Mouse (Mus musculus): ENCODE measurements around the gene Fam131c.
A peak's percentile ranks its signal among the peaks of the same experiment; 100 is the strongest.

Fam131c gene

DNA sequence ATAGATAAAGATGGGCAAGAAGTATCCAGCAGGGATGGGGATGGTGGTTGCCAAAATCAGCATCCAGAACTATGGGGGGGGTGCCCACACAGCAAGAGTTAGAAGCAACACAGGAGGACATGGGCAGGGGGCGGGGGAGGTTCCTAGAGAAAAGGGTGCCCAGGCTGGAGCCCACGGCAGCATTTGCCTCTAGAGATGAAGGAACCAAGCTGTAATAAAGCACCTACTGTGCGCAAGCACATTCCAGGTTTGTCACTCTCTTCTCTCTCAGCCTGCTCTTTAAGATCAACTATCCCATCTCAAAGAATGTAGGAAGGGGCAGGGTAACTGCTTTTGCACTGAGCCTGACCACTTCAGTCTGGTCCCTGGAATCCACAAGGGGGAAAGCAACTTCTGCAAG, 40.6 kb downstream of the Fam131c start:
- no peak for DNase-seq (ENCODE audit: low spot score in 2 of 2)

DNA sequence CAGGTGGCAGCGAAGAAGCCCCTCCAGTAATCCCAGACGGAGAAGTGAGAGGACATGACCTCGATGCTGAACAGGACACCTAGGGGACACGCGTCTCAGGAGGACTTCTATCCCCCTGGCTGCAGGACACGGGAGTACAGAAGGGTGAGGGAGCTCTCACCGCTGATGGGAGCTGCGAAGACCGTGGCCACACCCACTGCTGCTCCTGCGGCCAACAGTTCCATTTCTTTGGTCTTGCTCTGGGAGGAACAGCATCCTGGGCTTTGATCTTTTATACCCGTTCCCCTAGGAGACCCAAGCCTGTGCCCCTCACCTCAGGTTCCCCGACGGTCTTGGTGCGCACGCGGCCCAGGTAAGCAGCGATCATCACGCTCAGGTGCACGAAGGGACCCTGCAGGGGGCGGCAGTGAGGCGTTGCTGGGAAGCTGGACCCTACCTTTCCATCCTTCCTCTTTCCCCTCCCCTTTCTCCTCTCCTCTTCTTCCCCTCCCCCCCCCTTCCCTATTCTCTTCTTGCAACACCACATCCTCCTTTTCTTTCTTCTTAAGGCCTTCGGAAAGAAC, 43.5 kb downstream of the Fam131c start:
- no peak for DNase-seq (ENCODE audit: low spot score in 2 of 2)

DNA sequence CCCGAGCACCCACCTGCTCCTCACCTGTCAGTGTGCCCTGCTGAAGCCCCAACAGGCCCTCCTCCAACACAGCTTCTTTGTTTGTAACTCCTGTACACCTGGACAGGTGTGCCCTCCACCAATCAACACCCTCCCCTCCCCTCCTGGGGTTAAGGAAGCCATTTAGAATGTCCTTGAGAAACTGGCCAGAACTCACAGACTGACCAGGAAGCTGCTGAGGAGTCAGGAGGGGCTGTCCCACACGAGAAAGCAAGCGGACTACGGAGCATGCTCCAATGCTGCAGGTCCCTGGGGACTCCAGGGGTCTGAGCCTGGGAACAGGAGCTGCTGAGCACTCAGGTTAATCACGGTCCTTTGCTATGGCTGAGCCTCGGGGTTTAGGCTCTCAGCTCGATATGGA, 47.9 kb downstream of the Fam131c start, which contains the start of gene Clcnkb:
Gene Clcnkb (minus strand): TSS at position 91 of the 400 bp plus-strand sequence.
- no peak for DNase-seq (ENCODE audit: low spot score in 2 of 2)

DNA sequence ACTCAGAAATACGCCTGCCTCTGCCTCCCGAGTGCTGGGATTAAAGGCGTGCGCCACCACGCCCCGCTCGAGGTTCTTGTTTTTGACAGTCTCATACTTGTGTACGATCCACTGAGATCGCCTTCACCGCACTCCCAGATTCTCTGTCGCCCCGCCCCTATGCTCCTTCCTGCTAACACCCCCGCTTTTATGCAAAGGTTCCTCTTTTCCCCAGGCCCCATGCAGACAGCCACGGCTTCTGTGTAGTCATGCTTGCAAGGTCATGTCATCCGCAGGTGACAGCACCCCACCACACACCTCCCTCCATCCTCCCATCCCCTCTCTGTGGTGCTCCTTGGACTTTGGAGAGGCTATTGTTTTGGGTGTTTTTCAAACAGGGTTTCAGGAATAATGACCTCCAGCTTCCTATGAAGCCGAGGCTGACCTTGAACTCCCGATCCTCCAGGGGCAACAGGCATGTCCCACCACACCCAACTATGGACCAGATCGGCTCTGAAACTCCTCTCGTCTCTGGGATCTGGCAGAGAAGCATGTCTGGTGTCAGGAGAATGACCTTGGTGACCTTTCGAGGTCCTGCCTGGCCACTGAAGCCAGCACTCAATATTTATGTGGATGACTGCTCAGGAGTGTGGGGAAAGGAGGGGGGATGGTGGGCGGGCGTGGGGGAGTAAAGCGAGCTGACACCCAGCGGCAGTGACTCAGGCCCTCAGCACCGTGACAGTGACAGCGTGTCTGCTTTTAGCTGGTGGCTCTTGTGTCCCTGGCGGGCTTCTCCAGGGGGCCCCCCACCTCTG, 51.6 kb downstream of the Fam131c start:
- no peak for DNase-seq (ENCODE audit: low spot score in 2 of 2)

DNA sequence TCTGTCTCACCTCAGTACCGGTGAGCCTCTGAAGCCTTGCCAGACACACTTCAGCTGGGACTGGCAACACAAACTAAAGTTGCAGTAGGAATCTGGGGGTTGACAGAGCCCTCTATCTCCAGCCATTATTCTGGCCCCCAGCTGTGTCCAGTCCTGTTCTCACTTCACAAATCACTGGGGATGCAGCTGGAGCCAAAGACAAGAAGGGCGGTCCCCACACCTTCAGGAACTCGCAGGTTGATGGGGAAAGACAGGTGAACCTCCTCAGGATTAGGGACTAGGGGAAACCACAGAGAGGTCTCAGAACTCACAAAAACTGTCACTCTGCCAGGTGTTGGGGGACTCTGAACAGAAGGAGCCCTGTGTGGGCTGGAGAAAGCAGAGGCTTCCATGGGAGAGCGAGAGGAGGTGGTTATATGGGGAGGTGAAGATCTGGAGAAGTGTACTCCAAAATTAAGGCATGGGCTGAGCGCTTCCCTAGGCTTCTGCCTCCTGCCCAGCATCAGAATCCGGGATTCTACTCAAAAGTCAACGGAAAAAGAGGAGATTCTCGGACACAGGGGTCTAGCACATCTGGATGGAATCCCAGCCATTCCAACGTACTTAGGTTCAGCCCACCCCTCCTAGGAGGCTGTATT, 52.3 kb downstream of the Fam131c start, which contains the start of gene Hspb7:
Gene Hspb7 (plus strand): TSS at position 588 of the 638 bp plus-strand sequence.
- DNase-seq (ENCODE audit: low spot score in 2 of 2): no peak

DNA sequence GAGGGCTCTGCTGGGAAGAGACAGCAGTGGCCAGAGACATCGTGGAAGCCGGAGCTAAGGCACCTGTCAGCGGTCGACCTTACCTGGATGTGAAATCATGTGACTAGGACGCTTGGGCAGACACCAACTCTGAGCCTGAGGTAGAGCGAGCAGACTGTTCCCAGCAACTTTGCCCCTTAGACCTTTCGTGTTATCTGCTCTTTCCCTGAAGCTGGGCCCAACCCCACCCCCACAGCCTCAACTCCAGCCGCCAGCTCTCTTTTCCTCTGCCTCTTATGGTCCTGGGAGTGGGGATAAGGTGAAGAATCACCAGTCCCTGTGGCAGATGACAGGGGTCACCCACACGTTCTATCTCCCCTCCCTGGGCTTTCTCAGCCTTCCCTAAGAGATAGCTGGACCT, 52.9 kb downstream of the Fam131c start:
- no peak for DNase-seq (ENCODE audit: low spot score in 2 of 2)

DNA sequence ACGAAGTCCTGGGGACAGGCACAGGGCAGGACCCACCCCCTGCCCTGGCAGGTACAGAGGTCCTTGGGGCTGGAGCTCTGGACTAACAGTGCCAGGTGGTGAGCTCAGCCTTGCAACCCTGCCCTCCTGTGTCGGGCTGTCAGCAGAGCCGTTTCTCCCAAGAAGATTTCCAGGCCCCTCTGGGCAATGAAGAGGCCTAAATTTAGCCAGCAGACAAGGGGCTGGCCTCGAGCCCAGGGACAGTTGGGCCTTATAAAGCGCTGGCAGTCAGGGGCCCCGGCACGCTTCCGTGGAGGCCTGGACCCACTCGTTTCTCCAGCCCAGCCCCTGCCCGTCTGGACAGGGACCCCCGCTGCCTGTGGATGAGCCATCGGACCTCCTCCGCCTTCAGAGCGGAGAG, 53.4 kb downstream of the Fam131c start:
- no peak for DNase-seq (ENCODE audit: low spot score in 2 of 2)

DNA sequence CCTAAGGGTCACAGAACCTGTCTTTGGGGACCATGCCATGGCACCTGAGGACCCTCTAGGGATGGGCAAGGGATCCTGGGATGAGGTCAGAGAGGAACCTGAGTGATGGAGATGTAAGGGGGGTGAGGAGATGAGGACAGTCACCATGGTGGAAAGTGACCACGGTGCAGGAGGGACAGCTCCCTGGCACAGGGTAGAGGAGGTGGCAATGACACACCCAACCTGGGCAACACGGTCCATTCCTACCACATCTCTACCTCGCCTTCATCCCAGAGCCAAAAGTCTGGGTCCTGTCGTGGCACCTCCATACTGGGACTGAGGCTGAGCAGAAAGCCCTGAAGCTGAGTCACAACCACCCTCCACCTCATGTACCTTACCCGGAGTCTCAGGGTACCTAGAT, 54.8 kb downstream of the Fam131c start:
- no peak for DNase-seq (ENCODE audit: low spot score in 2 of 2)

DNA sequence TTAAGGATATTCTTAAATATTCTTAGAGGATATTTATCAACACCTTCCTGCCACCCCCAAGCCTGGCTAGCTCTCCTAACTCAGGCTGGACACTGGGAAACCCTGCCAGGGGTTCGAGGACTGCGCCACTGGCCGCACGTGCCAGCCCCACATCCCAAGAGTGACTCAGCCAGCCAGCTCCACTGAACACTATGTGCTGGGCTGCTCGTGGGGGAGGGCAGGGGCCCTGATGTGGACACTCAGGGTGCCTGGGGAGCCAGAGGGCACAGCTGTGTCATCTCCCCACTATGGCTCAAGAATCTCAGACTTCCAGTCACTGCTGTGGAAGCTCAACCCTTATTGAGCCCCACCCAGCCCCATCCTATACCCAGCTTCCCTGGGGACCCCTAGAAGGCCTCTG, 55.3 kb downstream of the Fam131c start:
- DNase-seq (ENCODE audit: low spot score in 2 of 2): no peak

DNA sequence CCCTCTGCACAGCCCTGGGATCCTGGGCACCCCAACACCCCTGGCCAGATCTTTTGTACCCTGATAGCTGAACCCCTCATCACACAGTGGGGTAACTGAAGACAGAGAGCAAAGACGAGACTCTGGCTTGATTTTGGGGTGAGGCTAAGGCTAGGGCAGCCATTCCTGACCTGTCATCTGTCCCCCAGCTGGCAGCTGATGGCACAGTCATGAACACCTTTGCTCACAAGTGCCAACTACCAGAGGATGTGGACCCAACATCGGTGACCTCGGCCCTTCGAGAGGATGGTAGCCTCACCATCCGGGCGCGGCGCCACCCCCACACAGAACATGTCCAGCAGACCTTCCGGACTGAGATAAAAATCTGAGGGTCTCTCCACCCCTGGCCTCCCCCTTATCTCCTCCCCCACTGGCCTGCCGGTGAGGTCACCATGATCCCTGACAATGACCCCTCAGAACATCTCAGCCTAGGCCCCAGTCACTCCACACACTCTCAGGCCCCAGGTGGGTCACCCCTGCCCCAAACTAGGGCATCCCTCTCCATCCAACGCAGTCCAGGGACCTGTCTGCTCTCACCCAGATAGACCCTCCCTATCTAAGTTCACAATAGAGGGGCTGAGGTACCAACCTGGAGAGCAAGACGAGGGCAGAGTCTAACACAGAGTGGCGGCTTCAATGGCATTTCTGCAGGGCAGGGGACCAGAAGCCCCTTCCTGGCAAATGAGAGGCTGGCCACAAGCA, 55.8 kb downstream of the Fam131c start:
- no peak for DNase-seq (ENCODE audit: low spot score in 2 of 2)

DNA sequence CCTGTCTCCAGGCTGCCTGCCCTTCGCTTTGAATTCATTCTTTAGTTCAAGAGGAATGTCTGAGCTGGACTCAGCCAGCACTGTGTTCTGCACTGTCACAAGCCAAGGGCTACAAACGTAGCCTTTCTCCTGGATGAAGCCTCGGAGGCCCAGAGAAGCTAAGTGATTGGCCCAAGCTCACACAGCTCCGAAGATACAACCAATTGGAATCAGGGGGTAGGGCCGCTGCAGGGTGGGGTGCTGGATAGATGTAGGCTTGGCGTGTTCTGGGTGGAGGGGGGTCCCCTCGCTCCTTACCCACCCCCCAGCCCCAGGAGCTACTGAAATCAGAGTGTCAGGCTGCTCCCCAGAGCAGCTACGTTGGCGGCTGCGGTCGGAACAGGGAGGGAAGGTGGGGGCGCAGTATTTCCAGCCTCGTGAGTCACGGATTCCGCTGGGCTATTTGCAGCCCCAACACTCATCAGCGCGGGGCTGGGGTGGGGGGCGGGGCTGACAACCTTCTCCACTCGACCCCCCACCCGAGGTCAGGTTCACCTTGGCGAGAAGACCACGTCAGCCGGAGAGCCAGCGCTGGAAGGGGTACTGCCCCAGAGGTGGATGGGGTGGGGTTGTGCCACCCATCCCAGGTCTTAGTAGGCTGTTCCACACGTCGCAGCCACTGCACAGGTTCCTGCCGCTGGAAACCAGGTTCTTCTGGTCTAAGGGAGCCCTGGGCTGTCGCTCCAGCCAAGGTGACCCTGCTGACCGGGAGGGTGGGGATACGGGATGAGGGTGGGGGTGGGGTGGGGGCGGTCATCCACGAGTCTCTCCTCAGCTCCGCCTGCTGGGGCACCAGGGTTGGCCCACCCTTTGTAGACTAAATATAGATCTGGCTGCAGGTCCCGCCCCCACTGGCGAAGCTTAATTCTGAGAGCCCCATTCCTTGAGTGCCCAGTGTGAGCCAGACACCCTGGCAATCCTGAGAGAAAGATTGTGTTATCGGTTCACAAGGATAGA, 57.8 kb downstream of the Fam131c start:
- peak; percentile 77 to 78 for DNase-seq (ENCODE audit: low spot score in 2 of 2)

DNA sequence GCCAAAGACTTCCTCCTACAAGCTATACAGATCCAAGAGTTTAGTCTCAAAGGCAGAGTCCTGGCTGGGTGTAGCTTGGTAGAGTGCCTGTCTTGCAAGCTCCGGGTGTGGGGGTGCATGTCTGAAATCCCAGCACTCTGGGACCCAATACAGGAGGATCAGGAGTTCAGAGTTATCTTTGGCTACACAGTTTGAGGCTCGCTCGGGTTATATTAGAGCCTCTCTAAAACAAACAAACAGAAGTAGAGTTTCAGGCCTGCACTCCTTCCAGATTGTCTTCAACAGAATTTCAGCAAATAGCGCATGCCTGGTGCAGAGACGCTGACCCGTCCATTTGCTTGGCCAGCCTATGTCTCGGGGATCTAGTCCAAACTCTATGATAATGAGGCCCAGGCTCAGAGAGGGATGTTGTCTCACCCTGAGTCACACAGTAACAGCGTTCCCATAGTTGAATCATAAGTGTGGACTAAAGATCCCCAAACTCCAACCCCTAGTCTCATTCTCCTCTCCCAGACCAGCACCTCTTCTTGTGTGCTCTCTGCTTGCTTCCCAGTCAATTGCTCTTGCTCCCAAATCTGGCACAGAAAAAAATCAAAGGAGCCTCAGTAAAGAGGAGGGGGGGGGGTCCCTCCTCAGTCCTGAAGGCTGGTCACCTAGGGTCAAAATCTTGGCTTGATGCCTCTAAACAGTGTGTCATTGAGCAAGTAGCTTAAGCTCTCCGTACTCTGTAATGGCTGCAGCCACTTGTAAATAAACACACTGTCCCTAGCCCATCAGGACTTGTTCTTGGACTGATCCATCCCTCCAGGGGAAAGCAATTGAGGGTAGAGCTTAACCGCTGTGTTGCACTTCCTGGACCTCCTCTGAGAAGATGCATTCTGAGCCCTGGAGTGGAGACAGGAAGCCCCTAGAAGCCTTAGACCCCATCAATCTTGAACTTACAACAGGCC, 59.1 kb downstream of the Fam131c start:
- no peak for DNase-seq (ENCODE audit: low spot score in 2 of 2)

DNA sequence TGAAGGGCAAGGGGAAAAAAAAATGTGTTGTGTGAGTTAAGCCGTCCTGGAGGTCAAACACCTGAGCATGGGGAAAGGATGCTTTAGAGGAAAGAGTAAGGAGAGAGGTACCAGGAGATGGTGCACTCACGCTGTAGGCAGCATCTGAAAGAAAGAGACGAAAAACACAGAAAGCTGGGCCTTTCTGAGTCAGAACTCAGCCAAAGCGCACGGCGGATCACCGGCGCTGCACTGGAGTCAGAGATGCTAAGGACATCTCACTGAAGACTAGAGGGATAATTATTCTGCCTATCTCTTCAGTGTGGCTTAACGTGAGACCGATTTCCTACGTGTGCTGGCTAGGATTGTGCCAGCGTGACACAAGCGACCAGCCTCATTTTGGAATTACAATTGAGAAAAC, 59.9 kb downstream of the Fam131c start:
- DNase-seq (ENCODE audit: low spot score in 2 of 2): no peak

DNA sequence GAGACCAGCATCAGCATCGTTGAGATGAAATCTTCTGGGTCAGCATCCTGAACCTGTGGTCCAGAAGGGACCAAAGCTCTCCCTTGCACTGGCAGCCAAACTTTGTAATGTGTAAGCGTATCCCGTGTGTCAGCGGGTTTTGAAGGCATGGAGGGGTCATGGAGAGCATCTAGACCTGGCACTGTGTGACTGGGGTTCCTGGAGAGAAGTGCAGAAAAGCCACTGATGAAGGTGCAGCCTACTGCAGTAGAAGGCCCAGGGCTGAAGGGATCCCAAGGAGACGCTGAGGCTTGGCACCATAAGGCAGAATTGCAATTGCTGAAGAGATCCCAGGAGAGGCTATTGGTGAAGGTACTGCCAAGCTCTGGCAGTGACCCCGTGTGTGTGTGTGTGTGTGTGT, 61.4 kb downstream of the Fam131c start:
- DNase-seq (ENCODE audit: low spot score in 2 of 2): no peak

DNA sequence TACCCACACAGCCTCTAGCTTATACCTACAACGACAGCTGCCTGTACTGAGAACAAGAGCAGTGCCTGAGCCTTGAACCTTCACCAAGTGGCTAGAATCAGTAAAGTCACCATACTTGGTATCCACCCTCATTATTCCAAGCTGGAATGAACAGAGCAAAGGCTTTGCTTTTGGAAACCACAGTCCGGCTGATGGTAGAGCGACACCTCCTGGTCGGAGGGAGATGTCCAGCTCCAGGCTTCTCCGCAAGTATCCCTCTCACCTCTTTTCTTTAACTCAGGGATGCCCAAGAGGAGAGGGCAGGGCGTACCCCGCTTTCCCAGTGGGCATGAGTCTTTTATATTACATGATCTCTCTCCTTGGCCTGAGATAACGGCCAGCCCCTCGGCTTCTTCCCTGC, 61.8 kb downstream of the Fam131c start:
- no peak for DNase-seq (ENCODE audit: low spot score in 2 of 2)

DNA sequence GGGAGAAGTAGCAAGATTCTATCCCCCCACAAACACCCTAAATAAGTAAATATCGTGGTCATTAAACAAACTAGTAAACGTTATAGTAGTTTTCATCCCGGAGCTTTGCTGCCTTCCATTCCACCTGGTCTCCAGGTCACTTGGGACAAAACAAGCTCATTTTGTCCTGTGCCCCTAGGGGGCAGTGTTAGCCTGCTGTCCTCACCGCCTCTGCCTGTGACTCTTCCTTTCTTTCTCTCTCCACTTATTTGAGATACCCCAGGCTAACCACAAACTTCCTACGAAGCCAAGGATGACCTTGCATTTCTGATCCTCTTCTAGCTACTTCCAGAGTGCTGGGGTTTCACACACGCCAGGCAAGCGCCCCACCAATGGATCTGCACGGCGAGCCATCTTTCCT, 63.0 kb downstream of the Fam131c start:
- peak; percentile 64 to 71 for DNase-seq (ENCODE audit: low spot score in 2 of 2)

DNA sequence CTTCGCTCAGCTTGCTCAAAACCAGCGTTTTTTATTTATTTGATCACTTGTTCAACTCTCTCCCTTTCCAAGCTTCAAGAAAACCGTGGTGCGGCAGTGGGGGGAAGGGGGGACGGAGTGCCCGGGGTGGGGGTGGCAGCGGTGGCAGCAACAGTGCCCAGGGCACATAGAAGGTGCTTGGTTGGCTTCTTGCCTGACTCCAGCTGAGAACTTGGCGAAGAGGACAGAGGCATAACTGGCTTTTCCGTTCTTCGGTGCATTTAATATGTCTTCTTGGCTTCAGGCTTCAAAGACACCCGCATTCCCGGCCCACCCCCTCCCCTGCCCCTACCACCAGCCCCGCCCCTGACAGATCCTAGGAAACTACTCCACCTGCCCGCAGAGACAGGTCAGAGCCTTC, 64.6 kb downstream of the Fam131c start:
- DNase-seq (ENCODE audit: low spot score in 2 of 2): no peak

DNA sequence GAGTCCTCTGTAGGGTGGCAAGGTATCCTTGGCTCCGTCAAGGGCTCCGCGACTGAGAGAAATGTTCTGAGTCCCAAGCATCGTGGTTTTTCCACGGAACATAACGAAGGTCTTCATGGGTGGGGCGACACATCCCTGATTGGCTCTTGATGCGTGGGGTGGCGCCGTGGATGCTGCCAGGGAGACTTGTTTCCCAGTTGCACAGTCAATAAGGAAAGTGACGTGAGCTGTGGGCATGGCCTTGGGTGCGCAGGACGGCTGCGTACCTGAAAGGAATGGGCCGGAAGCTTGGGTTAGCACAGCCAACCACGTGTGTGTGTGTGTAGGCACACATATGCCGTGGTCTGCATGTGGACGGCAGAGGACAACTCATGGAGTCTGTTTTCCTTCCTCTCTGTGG, 65.2 kb downstream of the Fam131c start:
- DNase-seq (ENCODE audit: low spot score in 2 of 2): no peak

Measured in frontal cortex, postnatal 36 days (tissue).